Mouse (Mus musculus): ENCODE measurements around the gene Tnfsf13. TPM values are rescaled to one million over a fixed set of nuclear protein-coding genes. Genes with fewer than 3 reads are reported as not detected.
"Not testable (repeated sequence)": the region's sequence is repeated elsewhere in the genome, so short reads cannot be mapped to it uniquely, and the experiment has no call there.

Tnfsf13 gene
- 0.31 and 0.61 TPM in 2 replicates for polyA plus RNA-seq (2015; fragmentation: Nextera tagmentation; extraction: Ambion mirVana)

DNA sequence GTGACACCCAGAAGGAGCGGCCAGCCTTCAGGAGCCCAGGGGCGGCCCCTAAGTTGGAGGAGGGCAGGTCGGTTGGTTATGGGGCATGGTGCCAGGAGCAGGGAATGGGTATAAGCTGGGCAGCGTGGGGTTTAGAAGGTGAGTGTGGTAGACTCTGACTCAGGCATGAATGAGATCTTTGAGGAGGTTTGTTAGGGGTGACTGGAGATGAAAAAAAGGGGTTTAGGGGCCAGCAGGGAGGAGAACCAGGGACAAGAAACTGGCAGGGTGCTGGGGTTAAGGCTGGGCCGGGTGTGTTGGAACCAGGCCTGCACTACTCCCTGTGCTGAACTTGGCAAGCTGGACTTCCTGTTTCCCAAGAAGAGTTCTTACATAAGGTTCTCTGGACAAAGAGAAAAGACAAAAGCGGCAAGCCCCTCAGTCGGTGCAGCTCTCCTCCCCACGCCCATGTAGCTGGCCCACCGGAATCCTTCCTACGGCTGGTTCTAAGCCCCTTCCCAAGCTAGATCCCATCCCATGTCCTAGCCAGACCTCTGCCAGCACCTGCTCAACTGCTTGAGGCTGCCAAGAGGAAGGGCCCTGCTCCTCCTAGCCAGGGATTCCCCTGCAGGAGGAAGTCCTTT, at the start of gene Tnfsf13:
Tnfsf13 (minus strand) TSS at position 259 of the 623 bp plus-strand sequence.
- Histone ChIP-seq H3K9me3 (no peaks in the 10 kb centered on the region), H3K4me3 (replicated peaks) (no peak within 1 kb of the TSS), H3K4me1 (peaks cover 37% of the 10 kb centered on the region), H3K9ac (no peak within 1 kb of the TSS), H3K4me2 (peak within 1 kb of the TSS; percentile 19; the same call in 1 of the 2 replicates), H3K36me3 (no peaks in the 10 kb centered on the region), H3K27ac (peak within 1 kb of the TSS; percentile 80), H3K27me3 (replicated peaks) (no peaks in the 10 kb centered on the region)
- no peak for ATAC-seq (ENCODE audit: insufficient read depth, low FRiP score, low read depth)
- WGBS = 55% methylated on average over 10 of the region's 10 CpGs

DNA sequence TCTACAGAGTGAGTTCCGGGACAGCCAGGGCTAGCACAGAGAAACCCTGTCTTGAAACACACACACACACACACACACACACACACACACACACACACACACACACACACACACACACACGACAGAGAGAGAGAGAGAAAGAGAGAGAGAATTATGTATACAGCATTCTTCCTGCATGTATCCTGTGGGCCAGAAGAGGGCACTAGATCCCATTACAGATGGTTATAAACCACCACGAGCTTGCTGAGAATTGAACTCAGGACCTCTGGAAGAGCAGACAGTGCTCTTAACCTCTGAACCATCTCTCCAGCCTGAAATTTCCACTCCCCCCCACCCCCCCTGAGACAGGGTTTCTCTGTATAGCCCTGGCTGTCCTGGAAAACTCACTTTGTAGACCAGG, 45.8 kb upstream of the Tnfsf13 start:
- peaks cover 25% of the 10 kb centered on the region for H3K36me3 ChIP-seq
- 59% methylated on average over 3 of the region's 3 CpGs for WGBS
- not testable (repeated sequence) for H3K4me3 ChIP-seq (replicated peaks)

DNA sequence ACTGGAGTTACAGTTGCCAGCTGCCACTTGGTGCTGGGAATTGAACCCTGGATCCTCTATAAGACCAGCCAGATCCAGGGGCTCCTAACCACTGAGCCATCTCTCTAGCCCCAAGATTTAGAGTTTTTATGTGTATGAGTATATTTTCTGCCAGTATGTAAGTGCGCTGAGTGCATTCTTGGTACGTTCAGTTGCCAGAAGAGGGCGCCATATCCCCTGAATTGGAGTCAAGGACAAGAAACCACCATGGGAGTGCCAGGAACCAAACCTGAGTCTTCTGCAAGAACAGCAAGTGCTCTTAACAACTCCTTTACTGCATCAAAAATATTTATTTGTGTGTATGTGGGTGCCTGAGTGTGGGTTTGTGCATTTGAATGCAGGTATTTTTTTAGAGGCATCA, 43.5 kb upstream of the Tnfsf13 start:
- Histone ChIP-seq H3K36me3 (peaks cover 2% of the 10 kb centered on the region), H3K27ac (no peak overlapping the region), H3K4me3 (replicated peaks) (no peak overlapping the region), H3K9ac (no peak overlapping the region), H3K4me1 (no peaks in the 10 kb centered on the region), H3K27me3 (replicated peaks) (no peaks in the 10 kb centered on the region), H3K4me2 (no peak overlapping the region), H3K9me3 (no peaks in the 10 kb centered on the region)
- ATAC-seq (ENCODE audit: insufficient read depth, low FRiP score, low read depth) = no peak
- WGBS = 23% methylated on average over 3 of the region's 3 CpGs

More for the DNA sequence above, 45.8 kb upstream of the Tnfsf13 start:
- not testable (repeated sequence) for H3K27ac ChIP-seq; H3K4me2 ChIP-seq; H3K9ac ChIP-seq; ATAC-seq (ENCODE audit: insufficient read depth, low FRiP score, low read depth); H3K4me1 ChIP-seq; H3K27me3 ChIP-seq (replicated peaks); H3K9me3 ChIP-seq

DNA sequence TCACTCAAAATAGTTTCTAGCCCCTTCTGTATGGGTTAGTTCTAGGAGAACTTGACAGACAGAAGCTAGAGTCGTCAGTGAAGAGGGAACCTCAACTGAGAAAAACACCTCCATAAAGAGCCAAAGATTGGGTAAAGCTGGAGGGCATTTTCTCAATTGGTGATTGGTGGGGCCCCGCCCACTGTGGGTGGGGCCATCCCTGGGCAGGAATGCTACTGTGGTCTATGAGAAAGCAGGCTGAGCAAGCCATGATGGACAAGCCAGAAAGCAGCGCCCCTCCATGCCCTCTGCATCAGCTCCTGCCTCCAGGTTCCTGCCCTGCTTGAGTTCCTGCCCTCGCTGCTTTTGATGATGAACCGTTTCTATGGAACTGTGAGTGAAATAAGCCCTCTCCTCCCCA, 40.4 kb upstream of the Tnfsf13 start:
- Histone ChIP-seq H3K9me3 (no peaks in the 10 kb centered on the region), H3K4me2 (no peak overlapping the region), H3K4me1 (no peaks in the 10 kb centered on the region), H3K36me3 (no peaks in the 10 kb centered on the region), H3K27me3 (replicated peaks) (no peaks in the 10 kb centered on the region), H3K4me3 (replicated peaks) (no peak overlapping the region), H3K27ac (no peak overlapping the region), H3K9ac (no peak overlapping the region)
- no peak for ATAC-seq (ENCODE audit: insufficient read depth, low FRiP score, low read depth)
- 35% methylated on average over 5 of the region's 5 CpGs for WGBS

DNA sequence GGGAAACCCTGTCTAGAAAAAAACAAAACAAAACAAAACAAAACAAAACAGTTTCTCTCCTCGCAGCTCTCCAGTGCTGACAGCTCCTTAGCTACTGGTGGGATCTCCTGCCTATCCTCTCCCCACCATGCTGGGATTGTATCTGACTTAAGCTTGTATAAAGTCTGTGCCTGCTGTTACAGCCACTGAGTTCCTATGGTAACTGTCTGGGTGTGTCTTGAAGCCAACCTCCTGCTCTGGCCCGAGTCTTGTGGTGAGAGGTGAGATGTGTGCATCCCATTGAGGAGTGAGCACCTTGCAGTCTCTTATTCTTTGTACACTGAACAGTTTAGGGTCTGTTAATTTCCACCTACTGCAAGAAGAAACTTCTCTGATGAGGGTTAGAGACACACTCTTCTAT, 37.5 kb upstream of the Tnfsf13 start:
- H3K9me3 ChIP-seq = no peaks in the 10 kb centered on the region
- H3K27me3 ChIP-seq (replicated peaks) = no peaks in the 10 kb centered on the region
- no peak overlapping the region for H3K9ac ChIP-seq
- H3K36me3 ChIP-seq = no peaks in the 10 kb centered on the region
- peaks cover 3% of the 10 kb centered on the region; the same call in 1 of the 2 replicates for H3K4me1 ChIP-seq
- H3K4me2 ChIP-seq = no peak overlapping the region
- WGBS = 43% methylated on average over 2 of the region's 2 CpGs
- H3K4me3 ChIP-seq (replicated peaks) = no peak overlapping the region
- no peak overlapping the region for H3K27ac ChIP-seq
- no peak for ATAC-seq (ENCODE audit: insufficient read depth, low FRiP score, low read depth)

DNA sequence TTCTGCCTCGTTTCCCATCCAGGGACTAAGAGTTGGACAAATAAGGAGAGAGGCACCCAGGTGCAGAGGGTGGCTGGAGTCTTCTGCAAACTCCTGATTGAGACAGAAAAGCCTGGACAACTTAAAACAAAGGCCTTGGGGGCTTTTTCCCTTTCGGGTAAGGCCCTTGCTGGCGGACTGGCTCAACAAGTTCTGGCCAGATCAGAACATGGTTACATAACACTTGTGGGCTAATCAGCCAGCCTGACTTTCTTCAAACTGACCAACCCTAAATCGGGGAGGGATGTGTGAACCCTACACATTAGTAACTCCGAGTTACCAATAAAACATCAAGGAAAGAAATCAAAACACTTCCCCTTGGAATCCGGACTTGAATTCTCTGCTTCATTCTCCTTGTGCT, 35.3 kb upstream of the Tnfsf13 start:
- Histone ChIP-seq H3K4me3 (replicated peaks) (no peak overlapping the region), H3K27me3 (replicated peaks) (no peaks in the 10 kb centered on the region), H3K36me3 (no peaks in the 10 kb centered on the region), H3K27ac (no peak overlapping the region), H3K9me3 (no peaks in the 10 kb centered on the region), H3K4me1 (peaks cover 3% of the 10 kb centered on the region; the same call in 1 of the 2 replicates), H3K9ac (no peak overlapping the region), H3K4me2 (no peak overlapping the region)
- ATAC-seq (ENCODE audit: insufficient read depth, low FRiP score, low read depth) = no peak
- 57% methylated on average over 6 of the region's 6 CpGs for WGBS

DNA sequence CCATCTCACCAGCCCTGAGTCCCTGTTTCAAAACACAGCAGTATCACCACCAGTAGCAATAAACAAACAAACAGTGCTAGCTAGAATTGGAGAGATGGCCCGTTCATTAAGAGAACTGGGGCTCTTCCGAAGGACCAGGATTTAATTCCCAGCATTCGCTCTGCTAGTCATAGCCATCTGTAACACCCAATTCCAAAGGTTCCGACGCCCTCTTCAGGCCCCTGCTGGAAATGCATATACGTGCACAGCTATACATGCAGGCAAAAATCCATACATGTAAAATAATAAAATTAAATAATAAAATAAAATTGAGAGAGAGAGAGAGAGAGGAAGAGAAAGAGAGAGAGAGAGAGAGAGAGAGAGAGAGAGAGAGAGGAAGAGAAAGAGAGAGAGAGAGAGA, 33.8 kb upstream of the Tnfsf13 start:
- Histone ChIP-seq H3K4me1 (peaks cover 3% of the 10 kb centered on the region; the same call in 1 of the 2 replicates), H3K36me3 (no peaks in the 10 kb centered on the region), H3K27ac (no peak overlapping the region), H3K9me3 (no peaks in the 10 kb centered on the region), H3K27me3 (replicated peaks) (no peaks in the 10 kb centered on the region), H3K4me3 (replicated peaks) (no peak overlapping the region), H3K4me2 (no peak overlapping the region), H3K9ac (no peak overlapping the region)
- 67% methylated on average over 6 of the region's 6 CpGs for WGBS
- no peak for ATAC-seq (ENCODE audit: insufficient read depth, low FRiP score, low read depth)

DNA sequence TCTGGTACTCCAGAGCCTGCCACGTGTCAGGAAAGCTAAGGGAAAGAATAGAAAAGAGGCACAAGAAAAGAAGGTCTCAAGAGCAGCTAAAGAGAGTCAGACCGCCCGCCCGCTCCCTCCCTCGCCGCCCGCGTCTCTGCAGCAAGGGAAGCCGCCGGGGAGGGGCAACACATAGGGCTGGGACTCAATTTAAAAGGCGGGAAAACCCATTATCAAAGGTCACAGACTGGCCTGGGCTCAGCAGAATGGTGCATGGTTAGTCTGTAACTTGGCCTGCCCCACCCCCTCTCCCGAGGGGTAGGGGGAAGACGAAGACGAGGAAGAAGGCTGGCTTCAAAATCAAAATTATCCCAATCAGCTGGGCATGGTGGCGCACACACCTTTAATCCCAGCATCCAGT, 33.1 kb upstream of the Tnfsf13 start:
- Histone ChIP-seq H3K4me2 (peak overlapping the region; percentile 30; the same call in 1 of the 2 replicates), H3K9me3 (no peaks in the 10 kb centered on the region), H3K36me3 (no peaks in the 10 kb centered on the region), H3K27ac (no peak overlapping the region), H3K4me3 (replicated peaks) (no peak overlapping the region), H3K4me1 (peaks cover 3% of the 10 kb centered on the region; the same call in 1 of the 2 replicates), H3K27me3 (replicated peaks) (no peaks in the 10 kb centered on the region), H3K9ac (no peak overlapping the region)
- ATAC-seq (ENCODE audit: insufficient read depth, low FRiP score, low read depth) = peak; percentile 68; the same call in 1 of the 2 replicates
- WGBS = 18% methylated on average over 15 of the region's 15 CpGs

DNA sequence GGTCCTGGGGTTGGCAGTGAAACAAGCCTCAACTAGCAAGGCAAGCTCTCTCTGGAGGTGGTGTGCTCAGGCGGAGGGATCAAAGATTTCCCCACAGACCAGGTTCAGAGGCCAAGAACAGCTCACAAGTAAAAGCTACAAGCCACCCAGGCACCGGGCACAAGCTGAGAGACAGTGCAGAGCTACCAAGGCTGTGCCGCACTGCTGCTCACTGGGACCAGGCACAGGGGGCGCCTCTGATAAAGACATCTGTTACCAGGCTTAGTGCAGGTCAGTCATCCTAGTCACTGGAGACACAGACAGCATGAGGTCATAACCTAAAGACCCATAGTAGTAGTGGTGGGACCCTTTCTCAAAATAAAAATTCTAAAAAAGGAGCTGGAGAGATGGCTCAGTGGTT, 31.4 kb upstream of the Tnfsf13 start:
- Histone ChIP-seq H3K27me3 (replicated peaks) (no peaks in the 10 kb centered on the region), H3K9me3 (no peaks in the 10 kb centered on the region), H3K27ac (no peak overlapping the region), H3K9ac (no peak overlapping the region), H3K36me3 (no peaks in the 10 kb centered on the region), H3K4me1 (peaks cover 3% of the 10 kb centered on the region; the same call in 1 of the 2 replicates), H3K4me2 (no peak overlapping the region), H3K4me3 (replicated peaks) (no peak overlapping the region)
- ATAC-seq (ENCODE audit: insufficient read depth, low FRiP score, low read depth) = no peak
- 75% methylated on average over 4 of the region's 4 CpGs for WGBS

DNA sequence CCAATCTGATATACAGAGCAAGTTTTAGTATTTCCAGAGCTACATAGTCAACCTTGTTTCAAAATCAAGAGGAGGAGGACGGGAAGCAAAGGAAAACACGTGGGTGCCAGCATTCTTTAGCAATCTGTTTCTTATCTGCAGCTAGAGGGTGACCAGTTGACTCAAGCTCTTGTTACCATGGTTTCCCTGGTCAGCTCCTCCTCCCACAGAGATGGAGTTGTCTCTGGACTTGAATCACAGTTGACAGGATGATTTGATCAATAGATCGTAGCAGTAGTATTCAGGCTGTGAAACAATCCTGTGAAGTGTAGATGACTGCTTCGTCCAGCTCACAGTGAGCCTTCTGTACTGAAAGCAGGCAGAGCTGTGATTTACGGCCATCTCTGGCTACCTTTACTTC, 30.3 kb upstream of the Tnfsf13 start:
- Histone ChIP-seq H3K9me3 (no peaks in the 10 kb centered on the region), H3K4me1 (peaks cover 3% of the 10 kb centered on the region; the same call in 1 of the 2 replicates), H3K4me2 (no peak overlapping the region), H3K9ac (no peak overlapping the region), H3K4me3 (replicated peaks) (no peak overlapping the region), H3K36me3 (no peaks in the 10 kb centered on the region), H3K27ac (0 out of 2 replicates have a peak overlapping the region, but pooled peaks have one; percentile 16), H3K27me3 (replicated peaks) (no peaks in the 10 kb centered on the region)
- 12% methylated on average over 5 of the region's 5 CpGs for WGBS
- ATAC-seq (ENCODE audit: insufficient read depth, low FRiP score, low read depth) = peak; percentile 59; the same call in 1 of the 2 replicates

DNA sequence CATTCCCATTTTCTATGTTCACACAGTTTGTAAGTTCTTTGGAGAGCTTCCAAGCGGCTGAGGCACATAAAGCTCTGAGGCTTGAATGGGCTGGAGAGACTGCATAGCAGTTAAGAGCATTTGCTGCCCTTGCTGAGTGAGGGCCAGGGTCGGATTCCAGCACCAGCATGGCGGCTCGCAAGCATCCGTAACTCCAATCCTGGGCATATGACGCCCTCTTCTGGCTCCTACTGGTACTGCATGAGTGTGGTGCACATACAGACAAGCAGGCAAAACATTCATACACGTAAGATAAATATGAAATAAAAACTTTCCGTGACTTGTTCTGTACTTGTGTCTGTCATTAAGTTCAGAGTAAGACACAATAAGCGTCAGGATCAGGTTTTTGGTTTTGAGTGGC, 29.9 kb upstream of the Tnfsf13 start:
- Histone ChIP-seq H3K27me3 (replicated peaks) (no peaks in the 10 kb centered on the region), H3K27ac (0 out of 2 replicates have a peak overlapping the region, but pooled peaks have one; percentile 16), H3K9me3 (no peaks in the 10 kb centered on the region), H3K36me3 (no peaks in the 10 kb centered on the region), H3K4me2 (no peak overlapping the region), H3K4me1 (peaks cover 3% of the 10 kb centered on the region; the same call in 1 of the 2 replicates), H3K9ac (no peak overlapping the region), H3K4me3 (replicated peaks) (no peak overlapping the region)
- ATAC-seq (ENCODE audit: insufficient read depth, low FRiP score, low read depth) = no peak
- 55% methylated on average over 9 of the region's 9 CpGs for WGBS

DNA sequence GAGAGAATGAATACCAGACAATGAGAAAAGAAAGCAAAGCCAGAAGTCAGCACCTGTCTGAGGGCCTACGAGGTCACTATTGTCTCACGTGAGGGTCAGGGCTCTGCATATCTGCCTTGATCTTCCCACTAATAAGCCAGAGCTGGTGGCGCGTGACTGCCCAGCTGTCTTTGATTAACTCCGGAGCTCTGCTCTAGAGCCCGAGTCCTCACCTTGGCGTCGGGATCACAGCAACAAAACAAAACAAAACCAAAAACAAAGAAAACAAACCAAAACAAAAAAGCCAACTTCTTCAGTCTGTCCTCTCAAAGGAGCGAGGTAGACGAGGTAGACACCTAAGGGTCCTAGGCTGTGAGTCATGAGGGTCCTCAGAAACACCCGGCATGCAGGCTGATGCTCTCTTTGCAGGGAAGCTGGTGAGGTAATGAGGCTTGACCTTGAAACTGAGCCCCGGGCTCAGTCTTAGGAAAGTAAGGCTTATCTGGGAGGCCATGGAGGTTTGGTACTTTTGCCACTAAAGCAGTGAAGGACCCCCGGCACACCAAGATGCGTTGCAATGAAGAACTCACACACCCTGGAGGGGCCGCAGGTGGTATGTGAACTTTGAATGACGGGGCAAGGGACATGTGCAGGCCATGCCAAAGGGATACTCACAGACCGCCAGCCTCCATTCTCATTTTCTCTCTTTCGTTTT, 29.2 kb upstream of the Tnfsf13 start:
- ATAC-seq (ENCODE audit: insufficient read depth, low FRiP score, low read depth) = no peak
- peaks cover 3% of the 10 kb centered on the region; the same call in 1 of the 2 replicates for H3K4me1 ChIP-seq
- H3K9me3 ChIP-seq = no peaks in the 10 kb centered on the region
- H3K9ac ChIP-seq = no peak overlapping the region
- H3K27me3 ChIP-seq (replicated peaks) = no peaks in the 10 kb centered on the region
- no peaks in the 10 kb centered on the region for H3K36me3 ChIP-seq
- 77% methylated on average over 18 of the region's 18 CpGs for WGBS
- H3K4me3 ChIP-seq (replicated peaks) = no peak overlapping the region
- H3K27ac ChIP-seq = no peak overlapping the region
- no peak overlapping the region for H3K4me2 ChIP-seq
